Mouse (Mus musculus) kidney, adult 2 months (tissue): ENCODE results near the gene Kank4.

Experiments used
- CTCF ChIP-seq: fragments of 200-500 bp; conservative IDR thresholded peaks from 2 replicates; pipeline ENCODE4 v1.5.1; 2011; ENCODE audit warnings: low read depth, mild to moderate bottlenecking, control low read depth, low read length, moderate library complexity, mixed read lengths; ENCODE audit not compliant: insufficient read depth, insufficient read length
- POLR2A ChIP-seq: fragments of 200-500 bp; IDR thresholded peaks from one replicate; pipeline ENCODE4 v1.6.1; 2011; ENCODE audit warnings: low read depth, low read length, control low read depth

DNA sequence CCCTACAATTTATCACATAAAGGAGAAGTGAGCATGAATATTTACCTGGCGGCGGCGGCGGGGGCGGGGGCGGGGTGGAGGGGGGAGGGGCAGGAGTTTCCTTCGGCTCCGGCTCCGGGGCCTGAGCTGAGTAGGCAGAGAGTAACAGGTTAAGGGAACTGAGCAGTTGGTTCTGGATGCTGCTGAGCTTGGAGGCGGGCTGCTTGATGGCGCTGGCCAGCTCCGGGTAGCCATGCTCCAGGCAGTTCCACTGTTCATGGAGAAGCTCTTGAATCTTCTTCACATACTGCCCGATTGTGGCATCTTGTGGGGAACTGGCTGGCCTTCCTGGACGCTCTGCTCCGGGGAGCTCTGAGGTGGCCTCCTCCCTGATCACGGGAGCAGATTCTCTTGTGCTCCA, 39.1 kb downstream of the Kank4 start:
- TF ChIP-seq CTCF (no peak), POLR2A (no peak)
